Mouse (Mus musculus): ENCODE measurements around the gene Gsg1l. TPM values are rescaled to one million over a fixed set of nuclear protein-coding genes. Genes with fewer than 3 reads are reported as not detected.

Gene Gsg1l
- polyA plus RNA-seq, 1 experiment from 2014 or later: 1.1 TPM

- Histone ChIP-seq H3K9me3 (replicated peaks) (no peaks in the 10 kb centered on the region), H3K4me1 (no peaks in the 10 kb centered on the region), H3K4me3 (replicated peaks) (no peak overlapping the region), H3K4me2 (no peak overlapping the region), H3K27ac (no peak overlapping the region), H3K27me3 (no peaks in the 10 kb centered on the region), H3K9ac (no peak overlapping the region), H3K36me3 (no peaks in the 10 kb centered on the region)
- no peak for ATAC-seq (replicated peaks; ENCODE audit: low FRiP score)
- 91% methylated on average over 5 of the region's 5 CpGs for WGBS
Observed at GRCm38 (mm10) chr7:125893621-125894020, 188.6 kb downstream of the Gsg1l start.

- Histone ChIP-seq H3K4me3 (replicated peaks) (no peak overlapping the region), H3K9me3 (replicated peaks) (no peaks in the 10 kb centered on the region), H3K27ac (no peak overlapping the region), H3K27me3 (no peaks in the 10 kb centered on the region), H3K36me3 (no peaks in the 10 kb centered on the region), H3K4me1 (peaks cover 20% of the 10 kb centered on the region), H3K9ac (no peak overlapping the region), H3K4me2 (no peak overlapping the region)
- 39% methylated on average over 12 of the region's 12 CpGs for WGBS
- ATAC-seq (replicated peaks; ENCODE audit: low FRiP score): no peak
Observed at GRCm38 (mm10) chr7:125888373-125888772, 193.8 kb downstream of the Gsg1l start.

DNA sequence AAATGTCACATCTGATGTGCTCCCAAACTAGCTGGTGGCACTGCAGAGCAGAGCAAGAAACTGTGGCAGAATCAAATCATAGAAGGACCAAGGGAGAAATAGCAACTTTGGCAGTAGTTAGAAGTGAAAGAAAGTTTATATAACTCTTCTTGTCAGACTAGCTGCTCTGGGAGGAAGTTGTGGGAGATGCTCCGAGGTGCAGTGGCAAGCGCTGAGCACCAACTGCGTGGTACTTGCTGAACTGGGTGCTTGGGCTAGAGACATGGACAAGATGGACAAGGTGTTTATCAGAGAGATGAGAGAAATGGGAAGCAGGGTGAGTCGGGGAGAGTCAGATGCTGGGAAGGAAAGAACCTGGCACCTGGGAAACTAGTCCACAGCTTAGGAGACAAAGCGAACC, 194.4 kb downstream of the Gsg1l start:
- no peaks in the 10 kb centered on the region for H3K27me3 ChIP-seq
- H3K4me2 ChIP-seq: no peak overlapping the region
- peaks cover 20% of the 10 kb centered on the region for H3K4me1 ChIP-seq
- no peak overlapping the region for H3K4me3 ChIP-seq (replicated peaks)
- no peak overlapping the region for H3K27ac ChIP-seq
- WGBS: 76% methylated on average over 5 of the region's 5 CpGs
- H3K9me3 ChIP-seq (replicated peaks): no peaks in the 10 kb centered on the region
- no peaks in the 10 kb centered on the region for H3K36me3 ChIP-seq
- ATAC-seq (replicated peaks; ENCODE audit: low FRiP score): no peak
- H3K9ac ChIP-seq: no peak overlapping the region

DNA sequence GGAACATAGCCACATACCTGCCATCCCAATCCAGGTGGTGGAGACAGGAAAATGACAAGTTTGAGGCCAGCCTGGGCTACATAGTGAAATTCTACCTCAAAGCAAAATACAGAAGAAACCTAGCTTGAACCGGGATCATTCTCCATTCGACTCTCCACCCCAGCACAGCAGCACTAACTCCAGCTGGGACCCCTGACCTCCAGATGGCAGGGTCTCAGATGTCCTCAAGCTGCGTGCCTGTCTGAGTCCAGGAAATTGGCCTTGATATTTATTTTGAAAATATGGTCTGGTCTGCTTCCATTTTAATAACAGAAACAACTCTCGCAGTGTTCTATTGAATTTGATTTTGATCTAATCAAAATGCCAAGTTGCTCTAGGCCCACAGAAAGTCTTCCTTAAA, 195.1 kb downstream of the Gsg1l start:
- 22% methylated on average over 4 of the region's 4 CpGs for WGBS

GRCm38 (mm10) chr7:125886116-125886680, 196.0 kb downstream of the Gsg1l start:
- peaks cover 20% of the 10 kb centered on the region for H3K4me1 ChIP-seq
- ATAC-seq (replicated peaks; ENCODE audit: low FRiP score): no peak
- 58% methylated on average over 4 of the region's 4 CpGs for WGBS
- H3K36me3 ChIP-seq: no peaks in the 10 kb centered on the region
- H3K9me3 ChIP-seq (replicated peaks): no peaks in the 10 kb centered on the region
- H3K4me3 ChIP-seq (replicated peaks): no peak overlapping the region
- no peak overlapping the region for H3K4me2 ChIP-seq
- no peak overlapping the region for H3K9ac ChIP-seq
- H3K27me3 ChIP-seq: no peaks in the 10 kb centered on the region
- H3K27ac ChIP-seq: no peak overlapping the region

More for the DNA sequence above, 195.1 kb downstream of the Gsg1l start:
- peaks cover 20% of the 10 kb centered on the region for H3K4me1 ChIP-seq
- no peaks in the 10 kb centered on the region for H3K9me3 ChIP-seq (replicated peaks)
- no peak overlapping the region for H3K4me2 ChIP-seq
- no peak overlapping the region for H3K27ac ChIP-seq
- H3K27me3 ChIP-seq: no peaks in the 10 kb centered on the region
- no peaks in the 10 kb centered on the region for H3K36me3 ChIP-seq
- ATAC-seq (replicated peaks; ENCODE audit: low FRiP score): no peak
- H3K4me3 ChIP-seq (replicated peaks): no peak overlapping the region
- no peak overlapping the region for H3K9ac ChIP-seq

- H3K4me2 ChIP-seq: no peak overlapping the region
- H3K4me1 ChIP-seq: peaks cover 16% of the 10 kb centered on the region
- 49% methylated on average over 2 of the region's 2 CpGs for WGBS
- no peaks in the 10 kb centered on the region for H3K36me3 ChIP-seq
- H3K9me3 ChIP-seq (replicated peaks): no peaks in the 10 kb centered on the region
- no peak overlapping the region for H3K9ac ChIP-seq
- no peak for ATAC-seq (replicated peaks; ENCODE audit: low FRiP score)
- no peak overlapping the region for H3K27ac ChIP-seq
- no peak overlapping the region for H3K4me3 ChIP-seq (replicated peaks)
- no peaks in the 10 kb centered on the region for H3K27me3 ChIP-seq
Observed at GRCm38 (mm10) chr7:125883232-125883631, 199.0 kb downstream of the Gsg1l start.

DNA sequence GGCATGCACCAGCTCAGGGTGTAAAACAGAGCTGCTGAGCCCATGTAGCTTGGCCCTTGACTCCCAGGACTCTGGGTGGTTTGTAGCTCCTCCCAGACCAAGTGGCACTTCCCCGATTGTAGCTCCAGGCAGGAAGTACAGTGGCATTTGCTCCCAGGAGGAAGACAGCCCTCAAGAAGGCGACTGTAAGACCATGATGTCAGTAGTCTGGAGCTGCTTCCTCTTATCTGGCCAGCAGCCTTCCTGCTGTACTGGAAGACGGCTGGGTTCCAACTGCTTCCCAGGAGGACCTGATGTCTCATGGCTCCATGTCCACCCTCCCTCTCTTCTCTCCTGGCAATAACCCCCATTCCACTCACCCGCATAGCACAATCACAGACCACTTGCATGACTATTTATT, 204.2 kb downstream of the Gsg1l start:
- Histone ChIP-seq H3K9ac (no peak overlapping the region), H3K36me3 (no peaks in the 10 kb centered on the region), H3K9me3 (replicated peaks) (no peaks in the 10 kb centered on the region), H3K4me2 (no peak overlapping the region), H3K27ac (no peak overlapping the region), H3K4me3 (replicated peaks) (no peak overlapping the region), H3K4me1 (no peaks in the 10 kb centered on the region; the same call in 1 of the 2 replicates), H3K27me3 (no peaks in the 10 kb centered on the region)
- ATAC-seq (replicated peaks; ENCODE audit: low FRiP score): no peak
- WGBS: 69% methylated on average over 4 of the region's 4 CpGs

DNA sequence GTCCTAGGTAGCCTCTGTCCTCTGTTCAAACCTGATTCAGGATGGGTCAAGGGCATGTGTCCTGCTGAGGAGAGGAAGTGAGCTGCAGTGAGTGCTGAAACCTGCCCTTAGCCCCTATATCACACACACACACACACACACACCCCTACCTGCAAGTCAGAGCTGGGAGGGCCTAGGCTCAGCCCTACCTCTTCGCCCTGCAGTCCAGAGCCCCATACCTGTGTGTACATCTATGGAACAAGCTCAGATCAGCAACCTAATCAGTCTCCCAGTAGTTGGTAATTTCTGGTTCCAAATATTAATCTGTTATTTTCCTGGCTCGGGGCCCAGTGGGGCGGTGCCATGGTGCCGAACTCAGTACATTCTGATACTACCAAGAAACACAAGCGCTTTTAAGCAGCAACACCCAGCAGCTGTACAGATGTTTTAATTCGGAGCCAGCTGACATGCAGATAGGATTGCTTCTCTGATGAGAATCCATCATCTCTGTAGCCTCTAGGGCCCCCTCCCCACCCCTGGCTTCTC, 208.2 kb downstream of the Gsg1l start:
- no peaks in the 10 kb centered on the region for H3K9me3 ChIP-seq (replicated peaks)
- 81% methylated on average over 6 of the region's 6 CpGs for WGBS
- no peak for ATAC-seq (replicated peaks; ENCODE audit: low FRiP score)
- no peak overlapping the region for H3K27ac ChIP-seq
- H3K4me1 ChIP-seq: peaks cover 19% of the 10 kb centered on the region
- H3K9ac ChIP-seq: no peak overlapping the region
- no peak overlapping the region for H3K4me3 ChIP-seq (replicated peaks)
- no peaks in the 10 kb centered on the region for H3K27me3 ChIP-seq
- no peak overlapping the region for H3K4me2 ChIP-seq
- H3K36me3 ChIP-seq: no peaks in the 10 kb centered on the region

- 79% methylated on average over 3 of the region's 3 CpGs for WGBS
- no peak overlapping the region for H3K4me2 ChIP-seq
- H3K9me3 ChIP-seq (replicated peaks): no peaks in the 10 kb centered on the region
- no peak overlapping the region for H3K9ac ChIP-seq
- no peak overlapping the region for H3K27ac ChIP-seq
- no peaks in the 10 kb centered on the region for H3K36me3 ChIP-seq
- H3K4me3 ChIP-seq (replicated peaks): no peak overlapping the region
- H3K4me1 ChIP-seq: peaks cover 19% of the 10 kb centered on the region
- ATAC-seq (replicated peaks; ENCODE audit: low FRiP score): no peak
- no peaks in the 10 kb centered on the region for H3K27me3 ChIP-seq
Observed at GRCm38 (mm10) chr7:125872874-125873273, 209.3 kb downstream of the Gsg1l start.

DNA sequence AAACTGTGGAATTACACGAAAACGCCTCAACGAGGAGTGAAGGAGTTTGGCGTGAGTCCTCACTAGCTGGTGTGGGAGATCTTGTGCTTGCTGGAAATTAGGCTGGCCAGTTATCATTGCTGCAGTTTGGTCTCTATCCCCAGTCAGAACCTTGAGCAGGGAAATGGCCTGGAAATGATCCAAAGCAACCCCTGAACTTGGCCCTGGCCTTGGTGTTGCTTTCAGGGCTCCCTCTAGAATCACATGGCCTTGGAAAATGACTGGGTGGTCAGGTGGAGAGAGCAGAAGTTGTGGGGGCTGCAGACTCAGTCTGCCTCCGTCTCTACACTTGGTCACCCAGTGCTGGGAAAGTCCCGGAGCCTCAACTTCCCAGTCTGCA, 210.0 kb downstream of the Gsg1l start:
- no peaks in the 10 kb centered on the region for H3K9me3 ChIP-seq (replicated peaks)
- 46% methylated on average over 6 of the region's 6 CpGs for WGBS
- no peaks in the 10 kb centered on the region for H3K36me3 ChIP-seq
- H3K4me1 ChIP-seq: peaks cover 19% of the 10 kb centered on the region
- no peak overlapping the region for H3K9ac ChIP-seq
- H3K27me3 ChIP-seq: no peaks in the 10 kb centered on the region
- H3K27ac ChIP-seq: peak overlapping the region; percentile 61; the same call in 1 of the 2 replicates
- no peak for ATAC-seq (replicated peaks; ENCODE audit: low FRiP score)
- no peak overlapping the region for H3K4me2 ChIP-seq
- H3K4me3 ChIP-seq (replicated peaks): no peak overlapping the region

DNA sequence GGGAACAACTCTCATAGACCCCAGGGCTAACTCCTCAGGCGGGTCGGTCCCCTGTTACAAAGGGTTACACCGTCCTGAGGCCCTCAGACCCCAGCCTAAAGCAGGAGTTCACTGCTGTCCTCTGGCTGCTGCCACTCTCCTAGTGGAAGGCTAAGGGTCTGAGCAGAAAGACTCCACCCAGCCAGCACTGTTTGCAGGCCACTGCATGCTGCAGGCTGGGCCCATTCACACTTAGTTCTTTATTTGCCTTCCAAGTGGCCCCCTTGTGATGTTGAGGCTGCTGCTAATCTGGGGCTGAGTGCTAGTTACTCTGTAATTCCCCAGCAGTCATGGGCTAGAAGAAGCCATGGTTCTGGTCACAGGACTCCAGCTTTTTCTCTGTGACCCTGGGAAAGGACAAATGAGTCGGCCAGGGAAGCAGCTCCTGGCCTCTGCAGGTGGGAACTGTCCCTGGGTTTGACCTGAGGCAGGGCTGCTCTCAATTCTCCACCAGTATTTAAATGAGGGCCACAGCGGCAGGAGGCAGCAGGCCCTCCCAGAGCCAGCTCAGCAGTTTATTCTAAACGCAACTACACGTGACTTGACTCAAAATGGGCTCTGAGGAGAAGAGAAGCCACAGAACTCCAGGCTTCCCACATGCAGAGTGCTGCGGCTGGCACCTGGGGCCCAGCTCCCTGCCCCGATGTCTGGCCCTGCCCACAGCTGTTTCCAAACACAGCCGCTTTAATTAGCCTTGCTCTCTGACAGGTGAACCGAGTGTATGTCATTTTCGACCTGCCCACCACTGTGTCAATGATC, 210.6 kb downstream of the Gsg1l start:
- Histone ChIP-seq H3K36me3 (no peaks in the 10 kb centered on the region), H3K9ac (no peak overlapping the region), H3K27me3 (no peaks in the 10 kb centered on the region), H3K4me3 (replicated peaks) (no peak overlapping the region), H3K4me2 (no peak overlapping the region), H3K4me1 (peaks cover 19% of the 10 kb centered on the region), H3K27ac (peak overlapping the region; percentile 61), H3K9me3 (replicated peaks) (no peaks in the 10 kb centered on the region)
- WGBS: 33% methylated on average over 12 of the region's 12 CpGs
- peak; percentile 30; the same call in 1 of the 2 replicates for ATAC-seq (replicated peaks; ENCODE audit: low FRiP score)

- H3K36me3 ChIP-seq: no peaks in the 10 kb centered on the region
- H3K4me2 ChIP-seq: no peak overlapping the region
- no peaks in the 10 kb centered on the region for H3K27me3 ChIP-seq
- 78% methylated on average over 3 of the region's 3 CpGs for WGBS
- H3K4me3 ChIP-seq (replicated peaks): no peak overlapping the region
- peaks cover 46% of the 10 kb centered on the region for H3K4me1 ChIP-seq
- no peak overlapping the region for H3K9ac ChIP-seq
- H3K9me3 ChIP-seq (replicated peaks): no peaks in the 10 kb centered on the region
- H3K27ac ChIP-seq: no peak overlapping the region
- ATAC-seq (replicated peaks; ENCODE audit: low FRiP score): no peak
Observed at GRCm38 (mm10) chr7:125868570-125868969, 213.6 kb downstream of the Gsg1l start.
